Mouse (Mus musculus) mammary gland, adult 2 months (tissue): ENCODE data around the gene Cmbl. TPM values are rescaled to one million over a fixed set of nuclear protein-coding genes. Genes with fewer than 3 reads are reported as not detected.

Source experiments
- polyA plus RNA-seq: library from polyadenylated mRNA; depleted of rRNA; stranded (reverse); fragments of >200 nt; gene quantifications from 2 replicates; pipeline ENCODE4 v1.2.3, GENCODE M21; 2012; ENCODE audit warnings: low replicate concordance; rRNA removed

Cmbl gene
- polyA plus RNA-seq, result 45.4 and 93.9 TPM in 2 replicates

DNA sequence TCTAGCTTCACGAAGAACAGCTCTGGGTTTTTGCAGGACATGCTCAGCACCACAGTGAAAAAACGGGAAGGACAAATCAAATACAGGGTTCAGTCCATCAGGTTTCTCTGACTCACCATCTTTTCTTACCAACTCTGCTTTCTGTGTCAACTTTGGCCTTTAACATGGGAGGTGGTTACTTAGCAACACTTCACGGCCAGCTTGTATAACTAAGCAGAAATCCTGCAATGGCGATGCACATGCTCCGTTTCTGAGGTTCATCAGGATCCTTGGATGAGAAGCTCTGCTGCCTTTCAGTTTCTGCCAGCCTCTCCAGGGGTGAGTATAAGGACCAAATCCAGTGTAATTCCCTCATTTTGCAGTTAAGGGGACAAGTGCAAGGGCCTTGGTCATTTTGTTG, at the start of gene Cmbl:
Gene Cmbl (plus strand): TSS at position 206 of the 400 bp plus-strand sequence.

DNA sequence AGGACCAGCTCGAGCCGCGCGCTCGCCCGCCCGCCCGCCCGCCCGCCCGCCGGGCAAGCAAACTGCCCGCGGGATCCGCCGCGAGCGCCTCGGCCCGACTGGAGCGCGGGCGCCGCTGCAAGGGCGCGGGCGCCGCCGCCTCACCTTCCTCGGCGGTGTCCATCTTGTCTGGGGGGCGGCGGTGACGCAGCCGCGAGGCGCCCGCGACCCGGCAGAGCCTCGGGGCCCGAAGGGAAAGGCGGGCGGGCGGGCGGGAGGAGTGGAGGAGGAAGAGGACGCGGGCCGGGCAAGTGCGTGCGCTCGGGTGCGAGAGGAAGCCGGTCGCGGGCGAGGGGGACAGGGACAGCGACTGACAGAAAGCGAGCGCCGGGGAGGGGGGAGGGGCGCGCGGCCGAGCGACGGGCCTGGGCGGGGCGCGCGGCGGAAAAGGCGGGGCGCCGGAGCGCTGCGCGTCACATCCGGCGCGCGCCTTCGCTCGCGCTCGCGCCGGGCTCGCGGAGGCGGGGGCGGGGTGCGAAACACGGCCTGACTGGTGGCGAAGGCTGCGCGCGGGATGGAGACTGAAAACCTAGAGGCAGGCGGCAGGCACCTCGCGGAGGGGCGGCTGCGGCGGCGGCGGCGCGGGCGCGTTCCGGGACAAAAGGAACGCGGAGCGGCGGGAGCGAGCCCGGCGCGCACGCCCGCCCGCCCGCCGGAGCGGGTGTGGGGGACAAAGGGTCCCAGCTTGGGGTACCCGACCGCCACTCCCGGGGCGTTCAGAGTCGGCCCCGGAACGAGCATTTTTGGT, 34.3 kb upstream of the Cmbl start, which contains the start of gene March6:
Gene March6 (minus strand): TSS at position 395 of the 787 bp plus-strand sequence.

GRCm38 (mm10) chr15:31601646-31602374, 36.6 kb downstream of the Cmbl start, which contains the start of the genes Cct5 and Fam173b:
TSS of gene Cct5 (minus strand) at chr15:31601804.
TSS of gene Fam173b (plus strand) at chr15:31601852.

Other genes with a start within 250 kb of the Cmbl start
- gene Ankrd33b, start 197.7 kb upstream of the Cmbl start, polyA plus RNA-seq, result 5.1 and 7.3 TPM in 2 replicates
- 1.9 and 4.1 TPM in 2 replicates for gene Ropn1l, start 111.7 kb upstream of the Cmbl start, polyA plus RNA-seq
- gene March6, start 34.3 kb upstream of the Cmbl start, polyA plus RNA-seq, result 10.3 and 29.2 TPM in 2 replicates
- gene Cct5, start 36.4 kb downstream of the Cmbl start, polyA plus RNA-seq, result 56.6 and 93.9 TPM in 2 replicates
- gene Fam173b, start 36.5 kb downstream of the Cmbl start, polyA plus RNA-seq, result 4.4 and 7.1 TPM in 2 replicates